Mouse (Mus musculus): ENCODE measurements around the gene Prss50. TPM values are rescaled to one million over a fixed set of nuclear protein-coding genes. Genes with fewer than 3 reads are reported as not detected.
A peak's percentile ranks its signal among the peaks of the same experiment; 100 is the strongest.

Gene Prss50
- total RNA-seq, 1 experiment, result 69.3 TPM

- DNase-seq (ENCODE audit: low read depth, low spot score), result no peak
- Histone ChIP-seq H3K4me1 (ENCODE audit: control insufficient read depth in 2 of 2, insufficient read depth in 2 of 2, low read length in 2 of 2, poor library complexity in 1 of 2) (peaks cover 0 to 8% of the 10 kb centered on the region in 2 experiments; a peak in 1 of 4 replicates), H3K36me3 (ENCODE audit: control insufficient read depth, insufficient read depth, low read length, poor library complexity, severe bottlenecking) (peaks cover 31% of the 10 kb centered on the region; the same call in 1 of the 2 replicates), H3K9me3 (ENCODE audit: control insufficient read depth, insufficient read depth, low read depth, low read length) (no peaks in the 10 kb centered on the region), H3K27ac (ENCODE audit: insufficient read depth, low read depth, low read length, poor library complexity, severe bottlenecking) (no peak overlapping the region), H3K9ac (ENCODE audit: insufficient read depth, low read depth, low read length, poor library complexity, severe bottlenecking) (no peak overlapping the region), H3K4me3 (ENCODE audit: insufficient read depth in 1 of 2, low read depth in 1 of 2, low read length in 2 of 2, poor library complexity in 1 of 2, severe bottlenecking in 1 of 2) (no peak overlapping the region)
- no peak for TF ChIP-seq MAFK (IDR thresholded peaks at IDR 0.05; ENCODE audit: insufficient read depth, low read depth, low read length)
- no peak for TF ChIP-seq ZNF384 (IDR thresholded peaks at IDR 0.05; ENCODE audit: low read depth, low read length)
- no peak for TF ChIP-seq HCFC1 (IDR thresholded peaks at IDR 0.05; ENCODE audit: borderline replicate concordance, insufficient read depth, low read length)
- no peak for TF ChIP-seq ZC3H11A (IDR thresholded peaks at IDR 0.05; ENCODE audit: borderline replicate concordance, low read depth, low read length)
- TF ChIP-seq CHD2 (IDR thresholded peaks at IDR 0.05; ENCODE audit: low read depth, low read length), result no peak
- in situ Hi-C loops (cut with MboI; ENCODE audit: low sequenced_read_pairs in 2 of 2, unreplicated experiment in 2 of 2), result no loop called here
Observed at GRCm38 (mm10) chr9:110895507-110895906, 37.7 kb downstream of the Prss50 start.

GRCm38 (mm10) chr9:110895994-110896393 is 38.2 kb downstream of the Prss50 start:
- TF ChIP-seq HCFC1 (IDR thresholded peaks at IDR 0.05; ENCODE audit: borderline replicate concordance, insufficient read depth, low read length) (no peak), MAFK (IDR thresholded peaks at IDR 0.05; ENCODE audit: insufficient read depth, low read depth, low read length) (no peak), CHD2 (IDR thresholded peaks at IDR 0.05; ENCODE audit: low read depth, low read length) (no peak), ZC3H11A (IDR thresholded peaks at IDR 0.05; ENCODE audit: borderline replicate concordance, low read depth, low read length) (no peak), ZNF384 (IDR thresholded peaks at IDR 0.05; ENCODE audit: low read depth, low read length) (no peak)
- Histone ChIP-seq H3K9ac (ENCODE audit: insufficient read depth, low read depth, low read length, poor library complexity, severe bottlenecking) (no peak overlapping the region), H3K9me3 (ENCODE audit: control insufficient read depth, insufficient read depth, low read depth, low read length) (no peaks in the 10 kb centered on the region), H3K27ac (ENCODE audit: insufficient read depth, low read depth, low read length, poor library complexity, severe bottlenecking) (peak overlapping the region; percentile 44; the same call in 1 of the 2 replicates), H3K4me1 (ENCODE audit: control insufficient read depth in 2 of 2, insufficient read depth in 2 of 2, low read length in 2 of 2, poor library complexity in 1 of 2) (peaks cover 0 to 8% of the 10 kb centered on the region in 2 experiments; a peak in 1 of 4 replicates), H3K4me3 (ENCODE audit: insufficient read depth in 1 of 2, low read depth in 1 of 2, low read length in 2 of 2, poor library complexity in 1 of 2, severe bottlenecking in 1 of 2) (peak overlapping the region in 1 of 2 experiments; percentile 2; a peak in 1 of 4 replicates), H3K36me3 (ENCODE audit: control insufficient read depth, insufficient read depth, low read length, poor library complexity, severe bottlenecking) (peaks cover 26% of the 10 kb centered on the region; the same call in 1 of the 2 replicates)
- in situ Hi-C loops (cut with MboI; ENCODE audit: low sequenced_read_pairs in 2 of 2, unreplicated experiment in 2 of 2), result no loop called here
- DNase-seq (ENCODE audit: low read depth, low spot score), result no peak

DNA sequence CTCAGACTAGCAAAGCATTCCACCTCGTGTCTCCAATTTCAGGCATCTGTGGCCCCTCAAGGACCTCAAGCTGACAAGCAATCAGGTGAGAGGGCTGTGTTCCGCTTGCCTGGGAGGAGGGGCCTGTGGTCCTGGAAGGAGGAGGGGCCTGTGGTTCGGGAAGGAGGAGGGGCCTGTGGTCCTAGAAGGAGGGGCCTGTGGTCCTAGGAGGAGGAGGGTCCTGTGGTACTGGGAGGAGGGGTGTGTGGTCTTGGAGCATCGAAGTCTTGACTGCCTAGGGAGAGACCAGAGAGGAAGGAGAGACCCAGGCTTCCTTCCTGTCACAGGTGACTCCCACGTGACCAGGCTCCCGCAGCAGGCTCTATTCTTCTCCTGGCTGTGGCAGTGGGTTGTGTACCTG is 38.8 kb downstream of the Prss50 start:
- Histone ChIP-seq H3K4me3 (ENCODE audit: insufficient read depth in 1 of 2, low read depth in 1 of 2, low read length in 2 of 2, poor library complexity in 1 of 2, severe bottlenecking in 1 of 2) (peak overlapping the region in 1 of 2 experiments; percentile 2; a peak in 2 of 4 replicates), H3K4me1 (ENCODE audit: control insufficient read depth in 2 of 2, insufficient read depth in 2 of 2, low read length in 2 of 2, poor library complexity in 1 of 2) (peaks cover 0 to 8% of the 10 kb centered on the region in 2 experiments; a peak in 1 of 4 replicates), H3K9me3 (ENCODE audit: control insufficient read depth, insufficient read depth, low read depth, low read length) (no peaks in the 10 kb centered on the region), H3K36me3 (ENCODE audit: control insufficient read depth, insufficient read depth, low read length, poor library complexity, severe bottlenecking) (peaks cover 23% of the 10 kb centered on the region; the same call in 1 of the 2 replicates), H3K27ac (ENCODE audit: insufficient read depth, low read depth, low read length, poor library complexity, severe bottlenecking) (peak overlapping the region; percentile 44; the same call in 1 of the 2 replicates), H3K9ac (ENCODE audit: insufficient read depth, low read depth, low read length, poor library complexity, severe bottlenecking) (no peak overlapping the region)
- no peak for TF ChIP-seq HCFC1 (IDR thresholded peaks at IDR 0.05; ENCODE audit: borderline replicate concordance, insufficient read depth, low read length)
- peak; percentile 63 for DNase-seq (ENCODE audit: low read depth, low spot score)
- in situ Hi-C loops (cut with MboI; ENCODE audit: low sequenced_read_pairs in 2 of 2, unreplicated experiment in 2 of 2), result no loop called here

DNA sequence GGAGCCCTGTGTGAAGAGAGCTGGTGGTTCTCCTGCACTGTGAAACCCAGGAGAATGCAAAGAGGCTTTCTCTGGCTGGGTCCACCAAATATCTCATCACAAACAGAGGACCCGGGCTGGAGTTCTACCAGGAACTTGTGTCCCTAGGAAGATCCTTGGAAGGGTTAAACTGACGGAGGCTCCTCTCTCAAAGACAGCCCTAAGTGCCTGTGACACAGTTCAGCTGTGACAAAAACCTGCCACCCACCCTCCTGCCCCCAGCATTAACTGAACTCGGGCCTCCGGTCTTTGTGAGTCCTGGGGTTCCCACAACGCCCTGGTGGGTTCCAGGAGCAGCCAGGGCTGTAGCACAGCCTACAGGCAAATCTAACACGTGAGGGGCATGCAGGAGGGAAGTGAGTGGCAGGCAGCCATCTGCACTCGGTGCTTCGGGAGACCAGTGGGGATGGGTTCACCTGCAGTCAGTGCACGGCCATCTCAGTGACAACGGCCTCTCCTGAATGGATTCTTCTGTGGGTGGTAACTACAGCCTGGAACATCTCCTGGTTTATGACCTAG is 41.8 kb downstream of the Prss50 start:
- Histone ChIP-seq H3K4me1 (ENCODE audit: control insufficient read depth in 2 of 2, insufficient read depth in 2 of 2, low read length in 2 of 2, poor library complexity in 1 of 2) (peaks cover 0 to 8% of the 10 kb centered on the region in 2 experiments; a peak in 1 of 4 replicates), H3K36me3 (ENCODE audit: control insufficient read depth, insufficient read depth, low read length, poor library complexity, severe bottlenecking) (peaks cover 18% of the 10 kb centered on the region; the same call in 1 of the 2 replicates), H3K9me3 (ENCODE audit: control insufficient read depth, insufficient read depth, low read depth, low read length) (no peaks in the 10 kb centered on the region), H3K27ac (ENCODE audit: insufficient read depth, low read depth, low read length, poor library complexity, severe bottlenecking) (no peak overlapping the region), H3K4me3 (ENCODE audit: insufficient read depth in 1 of 2, low read depth in 1 of 2, low read length in 2 of 2, poor library complexity in 1 of 2, severe bottlenecking in 1 of 2) (no peak overlapping the region), H3K9ac (ENCODE audit: insufficient read depth, low read depth, low read length, poor library complexity, severe bottlenecking) (no peak overlapping the region)
- in situ Hi-C loops (cut with MboI; ENCODE audit: low sequenced_read_pairs in 2 of 2, unreplicated experiment in 2 of 2), result no loop called here
- TF ChIP-seq CHD2 (IDR thresholded peaks at IDR 0.05; ENCODE audit: low read depth, low read length) (no peak), ZC3H11A (IDR thresholded peaks at IDR 0.05; ENCODE audit: borderline replicate concordance, low read depth, low read length) (no peak), MAFK (IDR thresholded peaks at IDR 0.05; ENCODE audit: insufficient read depth, low read depth, low read length) (no peak), ZNF384 (IDR thresholded peaks at IDR 0.05; ENCODE audit: low read depth, low read length) (no peak)
- no peak for DNase-seq (ENCODE audit: low read depth, low spot score)

Measured in ES-E14 (cell line).